Mouse (Mus musculus): ENCODE results near the gene Bahcc1. TPM values are rescaled to one million over a fixed set of nuclear protein-coding genes. Genes with fewer than 3 reads are reported as not detected.

Gene Bahcc1
- total and polyA plus RNA-seq, 3 experiments, result 0.04 TPM; not detected in 2

DNA sequence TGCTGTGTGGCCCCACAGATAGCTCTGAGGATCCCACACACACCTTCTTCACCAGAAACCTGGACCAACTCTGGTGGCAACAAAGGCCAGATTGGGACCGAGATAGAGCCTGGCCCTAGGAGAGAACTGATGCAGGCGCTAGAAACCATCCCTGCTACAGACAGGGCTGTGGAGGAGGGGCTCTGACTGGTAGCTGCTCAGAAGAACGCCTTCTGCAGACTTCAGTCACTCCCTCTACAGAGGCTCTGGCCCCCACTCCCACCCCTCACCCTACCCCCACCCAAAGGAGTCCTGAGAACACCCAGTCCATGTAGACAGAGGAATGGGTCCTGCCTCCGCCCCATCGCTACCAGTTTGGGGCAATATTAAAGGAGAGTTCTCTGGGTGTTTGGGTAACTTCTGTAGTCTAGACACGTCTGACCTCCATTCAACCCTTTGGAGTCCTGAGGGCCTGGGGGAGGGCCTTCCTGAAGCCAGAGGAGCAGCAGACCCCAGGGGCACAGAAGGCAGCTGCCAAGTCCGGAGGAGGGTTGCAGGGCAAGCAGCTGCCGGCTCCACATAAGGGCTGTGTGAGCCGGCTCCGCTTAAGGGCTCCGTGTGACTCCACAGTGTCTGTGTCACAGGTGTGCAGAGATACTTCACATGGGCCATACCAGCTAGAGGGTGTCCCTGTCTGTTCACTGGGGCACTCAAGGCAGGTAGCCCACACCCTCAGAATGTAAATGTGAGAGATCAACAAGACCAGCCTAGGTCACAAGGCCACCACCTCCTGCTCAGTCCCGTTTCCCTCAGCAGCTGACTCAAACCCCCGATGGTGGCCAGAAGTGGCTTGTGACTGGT, 63.8 kb downstream of the Bahcc1 start:
- no peak overlapping the region for H3K4me2 ChIP-seq (ENCODE audit: insufficient read depth, low read depth, poor library complexity, severe bottlenecking)
- H3K36me3 ChIP-seq (replicated peaks in 1 of 2; ENCODE audit: control insufficient read depth in 1 of 2, insufficient read depth in 1 of 2, low read length in 1 of 2), result no peaks in the 10 kb centered on the region
- in situ Hi-C loops (cut with MboI; ENCODE audit: low pct_ligation_motif_present, low pct_unique_long_range_greater_than_20kb, low sequenced_read_pairs) (loop anchor here (5.0 kb wide), 1 partner anchor 39 kb away; no protein-coding TSS in a partner anchor), dilution Hi-C loops (cut with MboI; ENCODE audit: extremely low pct_ligation_motif_present, extremely low pct_unique_long_range_greater_than_20kb, low sequenced_read_pairs) (no loop called here)
- peaks cover 9% of the 10 kb centered on the region for H3K9me3 ChIP-seq (replicated peaks; ENCODE audit: low read length)
- no peak overlapping the region for H3K4me3 ChIP-seq (replicated peaks in 1 of 3; ENCODE audit: low read depth in 2 of 3, low read length in 2 of 3, poor library complexity in 1 of 3)
- no peak for DNase-seq (ENCODE audit: extremely low read depth)
- H3K27me3 ChIP-seq (replicated peaks), result peaks cover 88% of the 10 kb centered on the region
- H3K27ac ChIP-seq (ENCODE audit: insufficient read depth, low read depth), result no peak overlapping the region
- TF ChIP-seq USF2 (conservative IDR thresholded peaks at IDR 0.05; ENCODE audit: low read depth, low read length) (no peak), UBTF (IDR thresholded peaks at IDR 0.05; ENCODE audit: low read depth, low read length) (no peak), ELF1 (IDR thresholded peaks at IDR 0.05; ENCODE audit: low read depth, low read length) (no peak), PAX5 (IDR thresholded peaks at IDR 0.05; ENCODE audit: low read length) (no peak), RAD21 (IDR thresholded peaks at IDR 0.05; ENCODE audit: low read depth, low read length) (no peak), SIN3A (IDR thresholded peaks at IDR 0.05; ENCODE audit: low read length) (no peak), ETS1 (conservative IDR thresholded peaks at IDR 0.05; ENCODE audit: low read depth, low read length) (no peak), ZNF384 (IDR thresholded peaks at IDR 0.05; ENCODE audit: low read depth, low read length) (no peak), MEF2A (IDR thresholded peaks at IDR 0.05; ENCODE audit: borderline replicate concordance, low read depth, low read length) (no peak), NRF1 (IDR thresholded peaks at IDR 0.05; ENCODE audit: low read depth, low read length) (no peak), ZKSCAN1 (IDR thresholded peaks at IDR 0.05; ENCODE audit: borderline replicate concordance, low read depth, low read length) (no peak), USF1 (IDR thresholded peaks at IDR 0.05; ENCODE audit: low read depth, low read length) (no peak)
- H3K9ac ChIP-seq (ENCODE audit: insufficient read depth, low read depth), result no peak overlapping the region
- H3K79me2 ChIP-seq (replicated peaks; ENCODE audit: control insufficient read depth, extremely low read depth, insufficient read depth, poor library complexity, severe bottlenecking), result no peaks in the 10 kb centered on the region
- no peaks in the 10 kb centered on the region for H3K4me1 ChIP-seq (ENCODE audit: control insufficient read depth in 1 of 2, insufficient read depth in 2 of 2)

- Histone ChIP-seq H3K4me2 (ENCODE audit: insufficient read depth, low read depth, poor library complexity, severe bottlenecking) (no peak overlapping the region), H3K27ac (ENCODE audit: insufficient read depth, low read depth) (no peak overlapping the region), H3K36me3 (replicated peaks in 1 of 2; ENCODE audit: control insufficient read depth in 1 of 2, insufficient read depth in 1 of 2, low read length in 1 of 2) (no peaks in the 10 kb centered on the region), H3K4me3 (replicated peaks in 1 of 3; ENCODE audit: low read depth in 2 of 3, low read length in 2 of 3, poor library complexity in 1 of 3) (no peak overlapping the region), H3K9me3 (replicated peaks; ENCODE audit: low read length) (peaks cover 14% of the 10 kb centered on the region), H3K79me2 (replicated peaks; ENCODE audit: control insufficient read depth, extremely low read depth, insufficient read depth, poor library complexity, severe bottlenecking) (no peaks in the 10 kb centered on the region), H3K27me3 (replicated peaks) (peaks cover 94% of the 10 kb centered on the region), H3K9ac (ENCODE audit: insufficient read depth, low read depth) (no peak overlapping the region), H3K4me1 (ENCODE audit: control insufficient read depth in 1 of 2, insufficient read depth in 2 of 2) (no peaks in the 10 kb centered on the region)
- TF ChIP-seq MEF2A (IDR thresholded peaks at IDR 0.05; ENCODE audit: borderline replicate concordance, low read depth, low read length) (no peak), ZNF384 (IDR thresholded peaks at IDR 0.05; ENCODE audit: low read depth, low read length) (no peak), RAD21 (IDR thresholded peaks at IDR 0.05; ENCODE audit: low read depth, low read length) (no peak), NELFE (IDR thresholded peaks at IDR 0.05; ENCODE audit: low read depth, low read length) (no peak), CTCF (conservative IDR thresholded peaks at IDR 0.05 in 1 of 2, IDR thresholded peaks at IDR 0.05 in 1 of 2; ENCODE audit: low read depth in 2 of 2, low read length in 2 of 2) (no peak), USF1 (IDR thresholded peaks at IDR 0.05; ENCODE audit: low read depth, low read length) (peak; percentile 69), E2F4 (IDR thresholded peaks at IDR 0.05; ENCODE audit: insufficient replicate concordance, low read depth, low read length) (no peak), SMC3 (IDR thresholded peaks at IDR 0.05; ENCODE audit: low read depth, low read length) (no peak), KAT2A (IDR thresholded peaks at IDR 0.05; ENCODE audit: insufficient replicate concordance, low read length) (no peak), JUND (conservative IDR thresholded peaks at IDR 0.05; ENCODE audit: low read depth, low read length) (no peak), USF2 (conservative IDR thresholded peaks at IDR 0.05; ENCODE audit: low read depth, low read length) (peak; percentile 71), MAX (IDR thresholded peaks at IDR 0.05; ENCODE audit: low read length) (peak; percentile 59), POLR2A (IDR thresholded peaks at IDR 0.05; ENCODE audit: low read depth, low read length) (no peak), ZMIZ1 (IDR thresholded peaks at IDR 0.05; ENCODE audit: low read depth, low read length) (no peak)
- in situ Hi-C loops (cut with MboI; ENCODE audit: low pct_ligation_motif_present, low pct_unique_long_range_greater_than_20kb, low sequenced_read_pairs) (loop anchor here (5.0 kb wide), 1 partner anchor 40 kb away; no protein-coding TSS in a partner anchor), dilution Hi-C loops (cut with MboI; ENCODE audit: extremely low pct_ligation_motif_present, extremely low pct_unique_long_range_greater_than_20kb, low sequenced_read_pairs) (no loop called here)
- DNase-seq (ENCODE audit: extremely low read depth), result peak; percentile 23
These were observed 65.0 kb downstream of the Bahcc1 start for GRCm38 (mm10) chr11:120297767-120298166.
